Mouse (Mus musculus) intestine, embryonic 16.5 days (tissue): Measurements from ENCODE around the gene Glis1. TPM values are rescaled to one million over a fixed set of nuclear protein-coding genes. Genes with fewer than 3 reads are reported as not detected.
A peak's percentile ranks its signal among the peaks of the same experiment; 100 is the strongest.

Experiments
- ATAC-seq: fragments of 200-750 bp; cut with Nextera tagmentation; 2 replicates; pipeline ENCODE4 v1.8.0; 2017; ENCODE audit warnings: moderate TSS enrichment, moderate library complexity
- H3K27ac ChIP-seq: fragments of 300-500 bp; sonication (generic); 2 replicates; pipeline ENCODE4 v1.5.1; 2014; ENCODE audit warnings: mild to moderate bottlenecking, low read length
- H3K27me3 ChIP-seq: fragments of 300-500 bp; sonication (generic); replicated peaks from 2 replicates; pipeline ENCODE4 v1.6.1; 2014; ENCODE audit warnings: low read length, control low read depth, mixed read lengths; ENCODE audit not compliant: control insufficient read depth, insufficient read depth
- H3K36me3 ChIP-seq: fragments of 300-500 bp; sonication (generic); 2 replicates; pipeline ENCODE4 v1.6.1; 2014; ENCODE audit warnings: low read length, control low read depth; ENCODE audit not compliant: control insufficient read depth, insufficient read depth
- H3K4me1 ChIP-seq: fragments of 300-500 bp; sonication (generic); 2 replicates; pipeline ENCODE4 v1.6.1; 2014; ENCODE audit warnings: low read length, control low read depth, mixed read lengths; ENCODE audit not compliant: control insufficient read depth, insufficient read depth
- H3K4me2 ChIP-seq: fragments of 300-500 bp; sonication (generic); 2 replicates; pipeline ENCODE4 v1.6.1; 2014; ENCODE audit warnings: low read depth, low read length, control low read depth
- H3K4me3 ChIP-seq: fragments of 300-500 bp; sonication (generic); 2 replicates; pipeline ENCODE4 v1.5.1; 2014; ENCODE audit warnings: mild to moderate bottlenecking, low read length
- H3K9ac ChIP-seq: fragments of 300-500 bp; sonication (generic); 2 replicates; pipeline ENCODE4 v1.6.1; 2014; ENCODE audit warnings: low read depth, low read length
- H3K9me3 ChIP-seq: fragments of 300-500 bp; sonication (generic); 2 replicates; pipeline ENCODE4 v1.6.1; 2016; ENCODE audit warnings: low read length, control low read depth; ENCODE audit not compliant: control insufficient read depth
- WGBS: fragments of 180-500 bp; shearing (Covaris S2); extraction: QIAGEN DNeasy Blood & Tissue Kit; methylation state at CpG from one replicate; pipeline ENCODE4 v1.1.7; 2014; 5-methylcytosine and 5-hydroxymethylcytosine counted together
- polyA plus RNA-seq: library from polyadenylated mRNA; unstranded; fragments of >200 nt; fragmentation: Nextera tagmentation; extraction: Ambion mirVana; gene quantifications from 2 replicates; pipeline ENCODE4 v1.2.1, GENCODE M21; 2015

The Glis1 gene
- polyA plus RNA-seq, 1 experiment from 2014 or later: 0.32 TPM

DNA sequence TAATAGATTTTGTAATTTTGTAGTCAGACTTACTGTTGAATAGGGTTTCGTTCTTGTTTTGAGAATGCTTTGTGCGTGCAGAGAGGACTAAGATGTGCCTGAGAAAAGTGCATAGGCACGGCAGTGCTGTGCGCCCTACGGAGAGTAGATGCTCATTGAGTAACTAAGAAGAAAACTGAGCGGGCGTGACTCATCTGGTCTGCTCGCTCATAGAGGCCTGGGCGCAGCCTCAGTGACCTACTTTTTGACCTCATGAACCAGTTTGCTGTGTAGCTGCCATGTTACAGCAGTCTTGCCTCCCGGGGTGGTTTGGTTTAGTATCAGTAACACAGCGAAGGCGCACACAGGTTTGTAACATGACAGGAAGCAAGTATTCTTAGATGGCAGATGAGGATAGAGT is 8.8 kb upstream of the Glis1 start:
- WGBS: 92% methylated on average over 12 of the region's 12 CpGs
- H3K4me1 ChIP-seq: no peaks in the 10 kb centered on the region
- no peak overlapping the region for H3K4me2 ChIP-seq
- H3K9ac ChIP-seq: no peak overlapping the region
- no peak overlapping the region for H3K4me3 ChIP-seq
- no peaks in the 10 kb centered on the region for H3K36me3 ChIP-seq
- H3K9me3 ChIP-seq: no peaks in the 10 kb centered on the region
- peaks cover 3% of the 10 kb centered on the region; the same call in 1 of the 2 replicates for H3K27me3 ChIP-seq
- ATAC-seq: no peak
- H3K27ac ChIP-seq: no peak overlapping the region

GRCm38 (mm10) chr4:107426631-107427030 is 7.8 kb upstream of the Glis1 start:
- Histone ChIP-seq H3K4me2 (no peak overlapping the region), H3K27me3 (no peaks in the 10 kb centered on the region; the same call in 1 of the 2 replicates), H3K9me3 (no peaks in the 10 kb centered on the region), H3K4me3 (no peak overlapping the region), H3K36me3 (no peaks in the 10 kb centered on the region), H3K9ac (no peak overlapping the region), H3K4me1 (no peaks in the 10 kb centered on the region), H3K27ac (no peak overlapping the region)
- ATAC-seq: no peak
- WGBS: 71% methylated on average over 9 of the region's 9 CpGs

- H3K9ac ChIP-seq: no peak overlapping the region
- H3K9me3 ChIP-seq: no peaks in the 10 kb centered on the region
- H3K36me3 ChIP-seq: no peaks in the 10 kb centered on the region
- 82% methylated on average over 5 of the region's 5 CpGs for WGBS
- H3K4me1 ChIP-seq: peaks cover 8% of the 10 kb centered on the region; the same call in 1 of the 2 replicates
- ATAC-seq: no peak
- no peak overlapping the region for H3K4me2 ChIP-seq
- H3K4me3 ChIP-seq: no peak overlapping the region
- no peak overlapping the region for H3K27ac ChIP-seq
- H3K27me3 ChIP-seq: peaks cover 46% of the 10 kb centered on the region
Measured at GRCm38 (mm10) chr4:107432717-107433116, 1.7 kb upstream of the Glis1 start.

- ATAC-seq: no peak
- Histone ChIP-seq H3K27me3 (peaks cover 56% of the 10 kb centered on the region), H3K9ac (peak overlapping the region; percentile 56), H3K36me3 (no peaks in the 10 kb centered on the region), H3K4me2 (peak overlapping the region; percentile 98), H3K4me1 (peaks cover 8% of the 10 kb centered on the region; the same call in 1 of the 2 replicates), H3K9me3 (no peaks in the 10 kb centered on the region), H3K27ac (no peak overlapping the region), H3K4me3 (peak overlapping the region; percentile 62)
- WGBS: 4% methylated on average over 15 of the region's 15 CpGs
Measured at GRCm38 (mm10) chr4:107433998-107434355, 414 bp upstream of the Glis1 start.

DNA sequence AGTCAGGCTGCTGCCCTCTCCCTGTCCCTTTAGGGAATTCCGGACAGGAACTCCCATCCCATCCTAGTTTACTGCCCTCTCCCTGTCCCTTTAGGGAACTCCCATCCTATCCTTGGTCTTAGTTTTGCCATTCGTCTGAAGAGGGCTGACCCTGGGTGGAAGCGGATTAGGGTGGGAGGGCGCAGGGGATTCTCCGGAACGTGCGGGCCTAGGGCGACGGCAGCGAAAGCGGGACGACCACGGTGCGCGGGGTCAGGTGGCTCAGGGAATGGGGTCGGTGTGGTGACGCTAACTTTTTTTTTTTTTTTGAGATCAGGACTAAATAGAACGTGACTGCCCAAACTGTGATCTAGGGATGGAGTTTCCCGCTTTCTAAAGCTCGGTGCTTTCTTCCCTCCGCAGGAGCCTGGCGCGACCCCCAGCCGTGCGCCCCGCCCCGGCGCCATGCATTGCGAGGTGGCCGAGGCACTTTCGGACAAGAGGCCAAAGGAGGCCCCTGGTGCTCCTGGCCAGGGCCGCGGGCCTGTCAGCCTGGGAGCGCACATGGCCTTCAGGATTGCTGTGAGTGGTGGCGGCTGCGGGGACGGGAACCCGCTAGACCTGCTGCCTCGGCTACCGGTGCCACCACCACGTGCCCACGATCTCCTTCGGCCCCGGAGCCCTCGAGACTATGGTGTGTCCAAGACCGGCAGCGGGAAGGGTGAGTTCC is 1.0 kb downstream of the Glis1 start:
- peaks cover 67% of the 10 kb centered on the region for H3K27me3 ChIP-seq
- no peaks in the 10 kb centered on the region for H3K9me3 ChIP-seq
- peak overlapping the region; percentile 62 for H3K4me3 ChIP-seq
- no peak overlapping the region for H3K27ac ChIP-seq
- H3K4me2 ChIP-seq: peak overlapping the region; percentile 98
- 5% methylated on average over 47 of the region's 47 CpGs for WGBS
- peaks cover 8% of the 10 kb centered on the region; the same call in 1 of the 2 replicates for H3K4me1 ChIP-seq
- no peaks in the 10 kb centered on the region for H3K36me3 ChIP-seq
- H3K9ac ChIP-seq: no peak overlapping the region
- no peak; the same call in none of the 2 replicates for ATAC-seq

GRCm38 (mm10) chr4:107436476-107436875 is 2.1 kb downstream of the Glis1 start:
- peaks cover 8% of the 10 kb centered on the region; the same call in 1 of the 2 replicates for H3K4me1 ChIP-seq

GRCm38 (mm10) chr4:107438741-107439140 is 4.3 kb downstream of the Glis1 start:
- Histone ChIP-seq H3K27me3 (peaks cover 61% of the 10 kb centered on the region), H3K9ac (no peak overlapping the region), H3K4me2 (no peak overlapping the region), H3K36me3 (no peaks in the 10 kb centered on the region), H3K4me3 (no peak overlapping the region), H3K4me1 (peaks cover 17% of the 10 kb centered on the region; the same call in 1 of the 2 replicates), H3K9me3 (no peaks in the 10 kb centered on the region), H3K27ac (no peak overlapping the region)
- no peak for ATAC-seq
- 75% methylated on average over 8 of the region's 8 CpGs for WGBS

More at GRCm38 (mm10) chr4:107436476-107436875, 2.1 kb downstream of the Glis1 start:
- 75% methylated on average over 7 of the region's 7 CpGs for WGBS
- Histone ChIP-seq H3K9ac (no peak overlapping the region), H3K27ac (no peak overlapping the region), H3K27me3 (peaks cover 70% of the 10 kb centered on the region), H3K4me2 (no peak overlapping the region), H3K36me3 (no peaks in the 10 kb centered on the region), H3K9me3 (no peaks in the 10 kb centered on the region), H3K4me3 (no peak overlapping the region)
- no peak for ATAC-seq

DNA sequence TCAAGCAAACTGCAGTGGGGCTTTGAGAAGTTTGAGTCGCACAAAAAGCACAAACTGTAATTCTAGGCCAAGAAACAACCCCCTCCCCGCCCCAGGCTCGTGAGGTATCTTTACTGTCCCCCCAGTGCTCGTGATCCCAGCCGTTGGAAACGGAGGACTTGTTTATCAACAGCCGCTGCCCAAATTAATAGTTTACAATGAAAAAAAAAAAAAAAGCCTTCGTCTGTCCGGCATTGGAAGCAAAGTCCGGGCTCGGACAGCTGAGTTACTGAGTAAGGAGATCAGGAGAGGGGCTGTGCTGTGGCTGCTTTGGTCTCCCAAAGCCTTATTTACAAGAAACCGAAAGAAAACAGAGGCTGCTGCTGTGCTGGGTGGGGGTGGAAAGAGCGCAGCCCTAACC is 5.9 kb downstream of the Glis1 start:
- Histone ChIP-seq H3K27me3 (peaks cover 56% of the 10 kb centered on the region), H3K36me3 (no peaks in the 10 kb centered on the region), H3K4me2 (peak overlapping the region; percentile 33), H3K9me3 (no peaks in the 10 kb centered on the region), H3K9ac (no peak overlapping the region), H3K27ac (no peak overlapping the region), H3K4me1 (0 out of 2 replicates have a peak, but pooled peaks cover 9% of the 10 kb centered on the region), H3K4me3 (peak overlapping the region; percentile 21)
- 20% methylated on average over 13 of the region's 13 CpGs for WGBS
- no peak for ATAC-seq

- H3K27ac ChIP-seq: no peak overlapping the region
- H3K9ac ChIP-seq: no peak overlapping the region
- H3K4me2 ChIP-seq: peak overlapping the region; percentile 23; the same call in 1 of the 2 replicates
- 51% methylated on average over 11 of the region's 11 CpGs for WGBS
- ATAC-seq: no peak
- no peak overlapping the region for H3K4me3 ChIP-seq
- H3K36me3 ChIP-seq: no peaks in the 10 kb centered on the region
- H3K4me1 ChIP-seq: 0 out of 2 replicates have a peak, but pooled peaks cover 9% of the 10 kb centered on the region
- H3K27me3 ChIP-seq: peaks cover 39% of the 10 kb centered on the region
- no peaks in the 10 kb centered on the region for H3K9me3 ChIP-seq
Measured at GRCm38 (mm10) chr4:107442288-107442687, 7.9 kb downstream of the Glis1 start.
